Mouse (Mus musculus) cerebellum, postnatal 10 days (tissue): ENCODE measurements at regions not wholly inside any gene's neighbourhood (a gene's known extent, or its start where the extent isn't known, plus 50 kb on each side); places are given as distances from the start of the nearest gene placed in this dataset.

Experiments used
- DNase-seq, 2 experiments: peaks; one replicate each; pipeline ENCODE4 v3.0.0; 2021; ENCODE audit warnings: mixed read lengths in 2 of 2

DNA sequence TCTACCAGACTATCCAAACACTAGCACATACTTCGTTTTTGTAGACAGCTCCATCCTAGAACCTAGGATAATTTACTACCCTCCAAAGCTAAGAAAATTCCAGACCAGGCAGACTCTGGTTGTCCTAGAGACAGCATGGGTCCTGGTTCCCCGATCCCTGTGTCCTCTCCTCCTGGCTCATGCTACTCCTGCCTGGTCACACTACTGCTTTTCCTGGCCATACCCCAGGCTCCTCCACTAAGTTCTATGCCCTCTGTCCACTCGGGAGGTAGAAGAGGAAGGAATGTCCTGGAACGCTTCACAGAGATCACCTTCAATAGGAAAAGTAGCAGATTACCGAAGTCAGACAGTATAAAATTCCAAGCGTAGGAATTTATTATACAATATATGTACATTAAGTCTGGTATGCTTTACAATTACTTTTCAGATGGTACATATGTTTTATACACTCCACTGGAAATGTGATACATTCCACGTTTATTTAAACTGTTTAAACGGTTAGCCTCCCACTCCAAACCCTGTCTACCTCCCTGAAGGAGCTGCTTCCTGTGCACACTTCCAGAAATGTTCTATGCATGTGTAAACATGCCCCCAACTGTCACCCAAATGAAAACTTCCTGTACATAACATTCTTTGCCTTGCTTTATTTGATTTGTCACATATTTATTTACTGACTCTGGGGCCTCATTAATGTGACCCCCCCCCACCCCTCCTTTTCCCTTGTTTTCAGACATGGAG is 151.6 kb downstream of the Adamts15 start:
- DNase-seq: no peak

GRCm38 (mm10) chr9:30769435-30769729 is 152.9 kb downstream of the Adamts15 start:
- DNase-seq: no peak

- DNase-seq: no peak
Measured at GRCm38 (mm10) chr9:30768665-30769434, 153.4 kb downstream of the Adamts15 start.

GRCm38 (mm10) chr9:30766701-30767100 is 155.6 kb downstream of the Adamts15 start:
- DNase-seq: no peak

- DNase-seq: no peak
Measured at GRCm38 (mm10) chr9:30766171-30766570, 156.1 kb downstream of the Adamts15 start.

GRCm38 (mm10) chr9:30765017-30765569 is 157.2 kb downstream of the Adamts15 start:
- no peak for DNase-seq

- peak; percentile 18 to 40 for DNase-seq
Measured at GRCm38 (mm10) chr9:30762913-30763312, 159.3 kb downstream of the Adamts15 start.

DNA sequence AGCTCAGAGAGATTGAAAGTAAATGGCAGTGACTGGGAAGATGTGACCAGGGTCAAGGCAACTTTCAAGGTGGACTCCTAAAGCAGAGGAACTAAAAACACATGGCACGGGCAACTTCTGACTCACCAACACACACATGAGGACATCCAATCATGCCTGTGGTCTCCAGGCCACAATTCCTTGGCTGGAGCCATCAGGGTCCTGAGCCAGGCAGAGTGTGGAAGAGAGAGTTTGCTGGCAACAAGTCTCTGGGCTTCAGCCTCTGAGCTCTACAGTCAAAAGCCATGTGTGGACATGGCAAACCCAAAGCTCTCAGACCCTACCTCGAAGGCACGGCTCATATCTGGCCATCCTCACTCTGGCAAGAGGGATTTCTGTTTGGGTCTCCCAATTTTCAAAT is 164.1 kb downstream of the Adamts15 start:
- DNase-seq: no peak

- no peak for DNase-seq
Measured at GRCm38 (mm10) chr9:30757406-30757805, 164.8 kb downstream of the Adamts15 start.

GRCm38 (mm10) chr9:30756796-30757195 is 165.5 kb downstream of the Adamts15 start:
- DNase-seq: no peak

- no peak for DNase-seq
Measured at GRCm38 (mm10) chr9:30755586-30755985, 166.7 kb downstream of the Adamts15 start.

DNA sequence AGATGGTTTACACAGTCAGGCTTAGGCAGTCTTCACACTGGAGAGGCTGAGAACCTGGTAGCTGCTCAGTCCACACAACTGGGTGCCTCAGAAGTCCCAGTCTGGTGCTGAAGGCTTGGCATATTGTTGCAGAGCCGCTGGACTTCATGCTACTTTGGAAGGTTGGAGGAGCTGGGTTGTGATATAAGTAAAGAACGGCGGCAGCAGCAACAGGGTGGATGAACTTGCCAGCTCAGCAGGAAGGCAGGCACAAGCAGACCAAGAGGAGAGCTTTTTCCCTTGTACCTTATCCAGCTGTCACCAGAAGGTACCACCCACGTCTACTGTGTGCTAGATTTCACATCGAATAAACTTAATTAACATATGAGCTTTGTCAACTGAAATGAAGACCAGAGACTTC is 167.4 kb downstream of the Adamts15 start:
- no peak for DNase-seq

GRCm38 (mm10) chr9:30743471-30743870 is 178.8 kb downstream of the Adamts15 start:
- DNase-seq: no peak

- no peak for DNase-seq
Measured at GRCm38 (mm10) chr9:30742471-30743098, 179.7 kb downstream of the Adamts15 start.

DNA sequence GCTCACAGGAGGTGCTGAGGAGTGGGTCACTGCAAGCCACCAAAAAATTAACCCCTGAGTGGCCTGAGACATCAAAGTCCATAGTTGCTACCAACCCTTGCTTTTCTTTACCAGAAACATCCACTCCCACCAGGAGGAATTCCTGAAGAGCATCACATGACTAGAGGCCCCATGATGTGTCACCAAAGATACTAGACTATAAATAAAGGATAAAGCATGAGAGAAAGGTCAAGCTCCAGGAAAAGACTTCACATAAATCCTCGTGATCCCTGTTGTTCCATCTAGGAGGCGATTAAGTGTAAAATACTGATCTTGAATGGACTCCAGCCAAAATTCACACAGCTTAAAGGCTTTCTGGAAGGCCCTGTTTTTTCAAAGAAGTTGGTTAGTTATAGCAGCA is 190.6 kb downstream of the Adamts15 start:
- DNase-seq: no peak

DNA sequence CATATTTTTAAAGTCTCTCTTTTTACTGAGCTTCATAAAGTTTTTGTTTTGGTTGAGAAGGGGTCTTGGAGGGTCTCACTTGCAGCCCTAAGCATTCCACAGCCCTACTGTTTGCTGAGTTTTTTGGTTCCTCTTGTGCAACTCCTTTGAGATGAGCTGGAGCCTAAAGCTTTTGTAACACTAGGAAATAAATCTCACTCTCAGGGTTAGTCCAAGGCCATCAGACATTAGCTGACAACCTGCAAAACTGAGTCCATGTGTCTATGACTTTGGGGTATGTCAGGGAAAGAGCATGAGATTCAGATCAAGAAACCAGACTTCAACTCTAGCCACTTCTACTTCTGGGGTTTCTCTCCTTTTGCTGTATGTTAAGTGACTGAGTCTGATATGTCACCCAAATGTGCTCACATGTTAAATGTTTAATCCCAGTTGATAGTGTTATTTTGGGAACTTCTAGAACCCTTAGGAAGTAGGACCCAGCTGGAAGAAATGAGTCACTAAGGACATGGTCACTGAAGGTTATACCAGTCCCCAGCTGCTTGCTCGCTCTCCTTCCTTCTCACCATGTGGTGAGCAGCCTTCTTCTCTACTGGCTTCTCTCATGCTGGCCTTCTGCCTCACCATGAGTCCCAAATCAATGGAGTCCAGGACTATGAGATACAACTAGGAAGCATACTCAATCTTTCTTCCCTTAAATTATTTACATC is 198.7 kb downstream of the Adamts15 start:
- DNase-seq: no peak

GRCm38 (mm10) chr9:30721861-30722260 is 200.4 kb downstream of the Adamts15 start:
- DNase-seq: no peak

- DNase-seq: peak; percentile 55 to 71
Measured at GRCm38 (mm10) chr9:30716421-30717170, 205.7 kb downstream of the Adamts15 start.

DNA sequence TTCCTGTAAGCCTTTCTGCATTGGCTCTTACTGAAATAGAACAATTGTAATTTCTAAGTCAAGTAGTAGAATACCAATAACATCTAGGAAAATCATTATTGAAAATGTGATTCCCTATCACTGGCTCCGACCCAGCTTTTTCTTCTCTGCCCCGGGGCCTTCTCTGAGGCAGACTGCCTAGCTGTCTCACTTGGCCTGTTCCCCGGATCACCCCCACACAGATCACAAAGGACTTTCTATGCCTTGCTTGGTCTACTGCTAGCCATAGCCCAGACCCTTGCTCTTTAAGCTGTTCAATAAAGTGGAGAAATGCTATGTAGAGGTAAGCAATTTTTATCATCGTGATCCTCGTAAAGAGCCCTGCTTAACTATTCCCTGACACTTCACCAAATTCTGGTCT is 212.1 kb downstream of the Adamts15 start:
- DNase-seq: peak; percentile 42 to 51

DNA sequence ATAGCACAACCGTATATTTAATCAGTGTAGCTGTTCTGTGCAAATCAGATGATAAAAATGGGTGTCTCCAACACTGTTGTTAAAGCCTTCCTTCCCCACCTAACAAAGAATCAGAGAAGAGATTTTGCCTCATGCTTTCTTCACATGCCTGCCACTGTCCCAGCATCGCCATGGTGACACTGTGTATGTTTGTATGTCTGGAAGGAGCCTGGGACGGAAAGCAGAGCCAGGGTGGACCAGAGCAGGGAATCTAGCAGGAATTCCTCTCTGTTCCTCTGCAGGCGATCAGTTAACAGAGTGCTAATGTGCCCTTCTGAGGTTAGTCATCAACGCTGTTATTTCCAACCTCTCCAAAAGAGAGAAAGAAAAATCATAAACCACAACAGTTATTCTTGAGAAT is 222.4 kb downstream of the Adamts15 start:
- no peak for DNase-seq

GRCm38 (mm10) chr9:30697533-30697932 is 224.7 kb downstream of the Adamts15 start:
- DNase-seq: no peak

- DNase-seq: no peak
Measured at GRCm38 (mm10) chr9:30668095-30668494, 241.2 kb downstream of the Snx19 start.
